Mouse (Mus musculus) c-Kit-positive CD71-positive TER-119-negative erythroid progenitor cells, embryonic 14.5 days (primary cell): ENCODE data around the gene Clca3a1.
A peak's percentile ranks its signal among the peaks of the same experiment; 100 is the strongest.
"Not testable (repeated sequence)": the region's sequence is repeated elsewhere in the genome, so short reads cannot be mapped to it uniquely, and the experiment has no call there.

Experiments
- DNase-seq: peaks from one replicate; pipeline ENCODE4 v3.0.0-alpha.2; 2013; ENCODE audit warnings: low read depth

The Clca3a1 gene

GRCm38 (mm10) chr3:144760592-144761309 is at the start of gene Clca3a1:
Gene Clca3a1 (minus strand): TSS chr3:144760977.
- peak; percentile 36 for DNase-seq

GRCm38 (mm10) chr3:144808153-144808925 is 47.6 kb upstream of the Clca3a1 start:
- DNase-seq, result not testable (repeated sequence)

GRCm38 (mm10) chr3:144806626-144807025 is 45.8 kb upstream of the Clca3a1 start:
- not testable (repeated sequence) for DNase-seq

GRCm38 (mm10) chr3:144801861-144802260 is 41.1 kb upstream of the Clca3a1 start:
- DNase-seq, result no peak

GRCm38 (mm10) chr3:144785181-144786148 is 24.7 kb upstream of the Clca3a1 start:
- DNase-seq, result no peak

- DNase-seq, result no peak
These were observed 4.4 kb upstream of the Clca3a1 start for GRCm38 (mm10) chr3:144765161-144765560.

GRCm38 (mm10) chr3:144761454-144761853 is 677 bp upstream of the Clca3a1 start:
- DNase-seq, result no peak

- DNase-seq, result no peak
These were observed 1.1 kb downstream of the Clca3a1 start for GRCm38 (mm10) chr3:144759719-144760118.

GRCm38 (mm10) chr3:144756103-144756502 is 4.7 kb downstream of the Clca3a1 start:
- not testable (repeated sequence) for DNase-seq

- peak; percentile 32 for DNase-seq
These were observed 7.7 kb downstream of the Clca3a1 start for GRCm38 (mm10) chr3:144753120-144753519.

- DNase-seq, result not testable (repeated sequence)
These were observed 11.5 kb downstream of the Clca3a1 start for GRCm38 (mm10) chr3:144749062-144749963.

GRCm38 (mm10) chr3:144747706-144748105 is 13.1 kb downstream of the Clca3a1 start:
- DNase-seq, result not testable (repeated sequence)

- DNase-seq, result not testable (repeated sequence)
These were observed 22.4 kb downstream of the Clca3a1 start for GRCm38 (mm10) chr3:144738396-144738795.

- no peak for DNase-seq
These were observed 23.9 kb downstream of the Clca3a1 start for GRCm38 (mm10) chr3:144736831-144737230.

- no peak for DNase-seq
These were observed 37.3 kb downstream of the Clca3a1 start for GRCm38 (mm10) chr3:144723455-144723854.

- DNase-seq, result not testable (repeated sequence)
These were observed 38.2 kb downstream of the Clca3a1 start for GRCm38 (mm10) chr3:144722566-144722965.

GRCm38 (mm10) chr3:144721860-144722256 is 38.9 kb downstream of the Clca3a1 start:
- no peak for DNase-seq

- DNase-seq, result peak; percentile 40
These were observed 39.5 kb downstream of the Clca3a1 start for GRCm38 (mm10) chr3:144721077-144721859.

- DNase-seq, result peak; percentile 81
These were observed 40.7 kb downstream of the Clca3a1 start, which contains the start of gene Sh3glb1 for GRCm38 (mm10) chr3:144719901-144720747. Gene Sh3glb1 (minus strand): TSS chr3:144720335.
